Mouse (Mus musculus) kidney, embryonic 14.5 days (tissue): Measurements from ENCODE around the gene Elmo1. TPM values are rescaled to one million over a fixed set of nuclear protein-coding genes. Genes with fewer than 3 reads are reported as not detected.

ENCODE experiments used
- ATAC-seq: fragments of 200-750 bp; cut with Nextera tagmentation; 2 replicates; pipeline ENCODE4 v1.8.0; 2017; ENCODE audit warnings: moderate number of reproducible peaks, mild to moderate bottlenecking, moderate TSS enrichment, moderate library complexity; ENCODE audit not compliant: low FRiP score, low TSS enrichment
- H3K27ac ChIP-seq: fragments of 300-500 bp; sonication (generic); 2 replicates; pipeline ENCODE4 v1.5.1; 2014; ENCODE audit warnings: low read depth, mild to moderate bottlenecking, low read length, moderate library complexity, mixed read lengths
- H3K27me3 ChIP-seq: fragments of 300-500 bp; sonication (generic); 2 replicates; pipeline ENCODE4 v1.6.1; 2014; ENCODE audit warnings: mild to moderate bottlenecking, low read length; ENCODE audit not compliant: control insufficient read depth, insufficient read depth
- H3K36me3 ChIP-seq: fragments of 300-500 bp; sonication (generic); 2 replicates; pipeline ENCODE4 v1.6.1; 2014; ENCODE audit warnings: low read length, mixed read lengths; ENCODE audit not compliant: control insufficient read depth, insufficient read depth
- H3K4me1 ChIP-seq: fragments of 300-500 bp; sonication (generic); 2 replicates; pipeline ENCODE4 v1.6.1; 2014; ENCODE audit warnings: low read length, mixed read lengths; ENCODE audit not compliant: control insufficient read depth, insufficient read depth
- H3K4me2 ChIP-seq: fragments of 300-500 bp; sonication (generic); replicated peaks from 2 replicates; pipeline ENCODE4 v1.6.1; 2014; ENCODE audit warnings: low read depth, mild to moderate bottlenecking, low read length
- H3K4me3 ChIP-seq: fragments of 300-500 bp; sonication (generic); 2 replicates; pipeline ENCODE4 v1.5.1; 2014; ENCODE audit warnings: mild to moderate bottlenecking, low read length
- H3K9ac ChIP-seq: fragments of 300-500 bp; sonication (generic); 2 replicates; pipeline ENCODE4 v1.6.1; 2014; ENCODE audit warnings: low read depth, mild to moderate bottlenecking, low read length, moderate library complexity
- H3K9me3 ChIP-seq: fragments of 300-500 bp; sonication (generic); 2 replicates; pipeline ENCODE4 v1.6.1; 2016; ENCODE audit warnings: low read length; ENCODE audit not compliant: control insufficient read depth
- WGBS: fragments of 180-500 bp; shearing (Covaris S2); extraction: QIAGEN DNeasy Blood & Tissue Kit; methylation state at CpG from one replicate; pipeline ENCODE4 v1.1.7; 2014; 5-methylcytosine and 5-hydroxymethylcytosine counted together
- polyA plus RNA-seq: library from polyadenylated mRNA; unstranded; fragments of >200 nt; fragmentation: Nextera tagmentation; extraction: Ambion mirVana; gene quantifications from 2 replicates; pipeline ENCODE4 v1.2.1, GENCODE M21; 2014

Gene Elmo1
- polyA plus RNA-seq, 1 experiment from 2014 or later, result 15.4 TPM

DNA sequence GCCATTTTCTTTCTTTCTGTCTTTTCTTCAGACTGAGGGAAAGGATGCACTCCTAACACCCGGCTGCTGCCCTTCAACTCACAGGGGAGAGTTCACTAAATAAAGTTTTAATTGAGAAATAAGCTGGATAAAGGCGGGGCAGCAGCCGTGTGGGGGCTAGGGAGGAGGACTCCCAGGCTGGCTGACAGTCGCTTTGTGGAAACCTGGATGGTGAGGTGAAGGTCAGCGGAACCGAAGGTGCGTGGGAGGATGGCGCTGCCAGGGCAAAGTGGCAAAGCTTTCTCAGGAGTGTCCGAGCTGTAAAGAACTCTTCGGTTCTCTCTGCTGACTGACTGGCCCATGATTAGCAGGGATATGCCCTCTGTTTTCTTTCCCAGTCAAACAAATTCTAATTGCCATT, 40.2 kb upstream of the Elmo1 start:
- 71% methylated on average over 10 of the region's 10 CpGs for WGBS
- H3K27ac ChIP-seq, result no peak overlapping the region
- no peak overlapping the region for H3K4me2 ChIP-seq
- H3K9ac ChIP-seq, result no peak overlapping the region
- no peaks in the 10 kb centered on the region for H3K9me3 ChIP-seq
- ATAC-seq, result no peak
- no peaks in the 10 kb centered on the region for H3K36me3 ChIP-seq
- no peak overlapping the region for H3K4me3 ChIP-seq
- no peaks in the 10 kb centered on the region for H3K4me1 ChIP-seq
- no peaks in the 10 kb centered on the region for H3K27me3 ChIP-seq

DNA sequence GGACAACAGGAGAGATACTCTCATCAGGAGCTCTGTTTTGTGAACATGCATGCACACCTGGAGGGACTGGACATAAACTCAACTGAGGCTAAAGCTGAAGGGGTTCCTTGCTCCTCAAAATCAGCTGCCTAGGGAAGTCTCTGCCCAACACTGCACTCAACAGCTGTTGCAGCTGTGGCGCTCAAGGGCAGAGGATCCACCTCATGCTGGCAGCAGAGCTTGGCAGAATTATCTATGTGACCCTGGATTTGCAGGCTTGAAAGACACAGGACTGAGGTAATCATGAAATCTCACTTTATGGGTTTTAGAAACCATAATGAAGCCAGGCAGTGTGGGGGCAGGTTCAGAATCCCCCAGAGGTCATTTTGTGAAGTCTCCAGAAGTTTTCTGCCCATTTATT, 32.5 kb upstream of the Elmo1 start:
- Histone ChIP-seq H3K9me3 (no peaks in the 10 kb centered on the region), H3K4me1 (no peaks in the 10 kb centered on the region), H3K27me3 (no peaks in the 10 kb centered on the region), H3K27ac (no peak overlapping the region), H3K9ac (no peak overlapping the region), H3K4me2 (no peak overlapping the region), H3K36me3 (no peaks in the 10 kb centered on the region), H3K4me3 (no peak overlapping the region)
- WGBS, result 87% methylated on average over 1 of the region's 1 CpGs
- no peak for ATAC-seq

DNA sequence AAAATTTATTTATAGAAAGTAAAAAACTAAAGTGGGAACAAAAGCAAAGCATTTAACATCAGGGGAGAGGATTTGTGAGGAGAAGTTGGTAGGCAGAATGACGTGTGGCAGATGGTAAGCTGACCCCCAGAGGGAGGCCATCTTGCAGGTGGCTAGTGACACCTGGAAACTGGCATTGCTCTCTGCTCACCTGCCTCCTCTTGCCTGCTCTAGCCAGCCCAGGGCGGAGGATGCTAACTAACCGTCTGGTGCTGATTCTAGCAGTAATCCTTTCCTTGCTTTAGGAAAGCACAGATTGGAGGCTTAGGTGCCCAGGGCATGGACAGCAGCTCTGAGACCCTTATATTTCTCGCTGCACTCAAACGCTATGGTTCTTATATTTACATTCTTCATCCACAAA, 29.4 kb upstream of the Elmo1 start:
- ATAC-seq, result no peak
- no peak overlapping the region for H3K27ac ChIP-seq
- H3K9me3 ChIP-seq, result no peaks in the 10 kb centered on the region
- no peak overlapping the region for H3K4me3 ChIP-seq
- H3K9ac ChIP-seq, result no peak overlapping the region
- 86% methylated on average over 5 of the region's 5 CpGs for WGBS
- no peaks in the 10 kb centered on the region for H3K36me3 ChIP-seq
- no peak overlapping the region for H3K4me2 ChIP-seq
- H3K27me3 ChIP-seq, result no peaks in the 10 kb centered on the region
- H3K4me1 ChIP-seq, result no peaks in the 10 kb centered on the region

DNA sequence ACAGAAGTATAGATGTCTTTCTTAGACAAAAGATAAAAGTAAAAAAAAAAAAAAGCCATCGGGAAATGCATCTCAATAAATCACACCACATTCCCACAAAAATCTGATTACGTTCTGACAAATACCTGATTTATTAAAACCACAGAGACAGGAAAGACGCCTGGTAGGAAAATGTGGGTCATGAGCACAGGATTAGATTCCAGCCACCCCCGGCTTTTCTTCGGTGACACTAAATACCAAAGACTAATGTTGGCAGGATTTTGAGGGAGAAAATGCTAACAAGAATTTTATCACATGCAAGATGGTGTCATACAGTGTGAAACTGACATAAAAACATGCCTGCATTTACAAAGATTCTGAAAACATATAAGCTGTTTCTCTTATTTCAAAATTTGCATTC, 27.1 kb upstream of the Elmo1 start:
- no peak overlapping the region for H3K27ac ChIP-seq
- H3K4me1 ChIP-seq, result no peaks in the 10 kb centered on the region
- ATAC-seq, result no peak
- H3K9me3 ChIP-seq, result no peaks in the 10 kb centered on the region
- WGBS, result 63% methylated on average over 5 of the region's 5 CpGs
- H3K9ac ChIP-seq, result no peak overlapping the region
- H3K4me3 ChIP-seq, result no peak overlapping the region
- H3K27me3 ChIP-seq, result no peaks in the 10 kb centered on the region
- H3K4me2 ChIP-seq, result no peak overlapping the region
- H3K36me3 ChIP-seq, result no peaks in the 10 kb centered on the region

GRCm38 (mm10) chr13:20072043-20072442, 18.4 kb upstream of the Elmo1 start:
- H3K4me3 ChIP-seq, result no peak overlapping the region
- H3K9ac ChIP-seq, result no peak overlapping the region
- ATAC-seq, result no peak
- no peaks in the 10 kb centered on the region for H3K36me3 ChIP-seq
- H3K4me2 ChIP-seq, result no peak overlapping the region
- H3K4me1 ChIP-seq, result no peaks in the 10 kb centered on the region
- H3K27ac ChIP-seq, result no peak overlapping the region
- H3K27me3 ChIP-seq, result no peaks in the 10 kb centered on the region
- no peaks in the 10 kb centered on the region for H3K9me3 ChIP-seq

- 84% methylated on average over 5 of the region's 5 CpGs for WGBS
- Histone ChIP-seq H3K27ac (no peak overlapping the region), H3K4me3 (no peak overlapping the region), H3K4me1 (no peaks in the 10 kb centered on the region), H3K36me3 (no peaks in the 10 kb centered on the region), H3K4me2 (no peak overlapping the region), H3K9me3 (no peaks in the 10 kb centered on the region), H3K27me3 (no peaks in the 10 kb centered on the region), H3K9ac (no peak overlapping the region)
- ATAC-seq, result no peak
These were observed 17.4 kb upstream of the Elmo1 start for GRCm38 (mm10) chr13:20072994-20073393.

DNA sequence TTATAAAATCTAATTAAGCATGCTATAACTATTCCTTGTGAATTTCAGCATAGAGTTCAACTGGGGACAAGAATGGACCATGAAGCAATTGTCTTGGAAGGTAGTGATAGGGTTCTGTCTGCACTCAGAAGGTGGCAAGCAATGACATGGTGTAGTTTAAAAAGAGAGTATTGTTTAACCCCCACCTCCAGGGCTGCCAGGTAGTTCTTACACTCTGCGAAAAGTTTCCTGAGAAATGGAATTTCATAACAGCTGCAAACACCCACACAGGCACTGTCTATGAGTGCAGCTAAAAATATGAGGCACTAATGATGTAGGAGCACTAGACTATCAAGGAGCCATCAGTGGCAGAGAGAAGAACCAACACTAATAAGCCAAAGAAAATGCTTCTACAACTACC, 13.9 kb upstream of the Elmo1 start:
- no peaks in the 10 kb centered on the region for H3K4me1 ChIP-seq
- ATAC-seq, result no peak
- no peaks in the 10 kb centered on the region for H3K36me3 ChIP-seq
- no peak overlapping the region for H3K27ac ChIP-seq
- H3K9me3 ChIP-seq, result no peaks in the 10 kb centered on the region
- no peak overlapping the region for H3K4me2 ChIP-seq
- H3K4me3 ChIP-seq, result no peak overlapping the region
- WGBS, result 86% methylated on average over 1 of the region's 1 CpGs
- no peaks in the 10 kb centered on the region for H3K27me3 ChIP-seq
- H3K9ac ChIP-seq, result no peak overlapping the region

DNA sequence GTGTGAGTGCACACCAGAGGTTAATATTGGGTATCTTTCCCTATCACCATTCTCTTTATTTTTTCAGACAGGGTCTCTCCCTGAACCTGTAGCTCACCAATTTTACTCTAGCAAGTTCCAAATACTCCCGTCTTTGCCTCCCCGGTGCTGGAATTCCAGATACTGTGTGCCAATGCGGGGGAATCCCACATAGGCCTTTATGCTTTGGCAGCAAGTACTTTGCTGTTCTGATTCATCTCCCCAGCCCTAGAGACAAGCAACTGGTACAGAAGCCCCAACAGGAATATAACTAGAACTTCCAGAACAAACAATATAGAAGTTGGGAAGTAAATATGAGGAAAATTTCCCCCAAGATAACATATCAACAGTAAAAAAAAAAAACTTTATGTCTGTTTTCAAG, 13.2 kb upstream of the Elmo1 start:
- Histone ChIP-seq H3K27ac (no peak overlapping the region), H3K9ac (no peak overlapping the region), H3K36me3 (no peaks in the 10 kb centered on the region), H3K9me3 (no peaks in the 10 kb centered on the region), H3K4me1 (no peaks in the 10 kb centered on the region), H3K4me2 (no peak overlapping the region), H3K27me3 (no peaks in the 10 kb centered on the region), H3K4me3 (no peak overlapping the region)
- ATAC-seq, result no peak
- WGBS, result 90% methylated on average over 3 of the region's 3 CpGs

- peak; percentile 77 for ATAC-seq
- H3K4me2 ChIP-seq, result peak overlapping the region; percentile 98
These were observed 561 bp downstream of the Elmo1 start for GRCm38 (mm10) chr13:20090711-20091603.

More at GRCm38 (mm10) chr13:20090711-20091603, 561 bp downstream of the Elmo1 start:
- Histone ChIP-seq H3K4me3 (peak overlapping the region; percentile 79), H3K27ac (peak overlapping the region; percentile 69), H3K27me3 (peaks cover 11% of the 10 kb centered on the region; the same call in 1 of the 2 replicates), H3K36me3 (no peaks in the 10 kb centered on the region), H3K9ac (peak overlapping the region; percentile 70), H3K4me1 (no peaks in the 10 kb centered on the region), H3K9me3 (no peaks in the 10 kb centered on the region)
- WGBS, result under 1% methylated on average over 79 of the region's 93 CpGs
